Comparison of ENCODE assay signal across 27 mouse cellular contexts in the genomic region with DNA sequence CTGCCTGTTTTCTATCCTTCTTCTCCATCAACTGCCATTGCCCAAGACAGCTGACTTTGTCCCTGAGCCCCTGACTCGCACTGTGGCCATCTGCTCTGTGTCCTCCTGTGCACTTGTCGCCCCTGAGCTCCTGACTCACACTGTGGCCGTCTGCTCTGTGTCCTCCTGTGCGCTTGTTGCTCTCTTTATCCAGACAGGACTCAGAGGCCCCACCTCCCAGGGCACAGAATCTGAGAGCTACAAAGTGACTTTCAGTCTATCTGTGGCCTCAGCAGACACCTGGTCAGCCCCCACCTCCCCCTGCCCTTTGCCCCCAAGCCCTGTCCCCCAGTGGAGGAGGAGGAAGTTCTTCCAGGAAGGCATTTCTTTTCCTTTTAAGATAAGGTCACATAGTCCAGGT. TPM values are rescaled to one million over a fixed set of nuclear protein-coding genes. Genes with fewer than 3 reads are reported as not detected.
DNase-seq lines count a peak whose midpoint lies in the region; ATAC-seq and TF ChIP-seq lines count a peak whose summit lies in the region.
"Had no signal": no experiment of that assay in that cellular context is flagged by ENCODE, and none has a peak within 500 bp of the region (broad histone marks: within the 10 kb centered on the region; RNA-seq: fewer than 3 reads in every experiment).

No protein-coding gene starts in this region.

- H3K27me3 ChIP-seq in kidney, adult 2 months (replicated peaks; ENCODE audit: control insufficient read depth, insufficient read depth, low read length), result no peaks in the 10 kb centered on the region
- H3K27me3 ChIP-seq in kidney, embryonic 14.5 days (ENCODE audit: control insufficient read depth, insufficient read depth, low read length), result no peaks in the 10 kb centered on the region
- no peaks in the 10 kb centered on the region for H3K27me3 ChIP-seq in intestine, embryonic 15.5 days (replicated peaks)
- H3K27me3 ChIP-seq: embryonic facial prominence, embryonic 12.5 days; limb, embryonic 15.5 days; lung, embryonic 15.5 days; midbrain, embryonic 15.5 days had no signal

- no peak for TF ChIP-seq POLR2A in kidney, adult 2 months (IDR thresholded peaks at IDR 0.05; ENCODE audit: low read depth, low read length)

- no peak for TF ChIP-seq CTCF in kidney, adult 2 months (conservative IDR thresholded peaks at IDR 0.05; ENCODE audit: insufficient read depth, insufficient read length, low read depth, low read length)

- 57% methylated on average over 4 of the region's 4 CpGs for WGBS in kidney, adult 2 months
- 37% methylated on average over 4 of the region's 4 CpGs for WGBS in kidney, embryonic 14.5 days
- WGBS in intestine, embryonic 15.5 days, result 40% methylated on average over 4 of the region's 4 CpGs

- no peak overlapping the region for H3K9ac ChIP-seq in kidney, embryonic 14.5 days (ENCODE audit: low read depth, low read length)
- H3K9ac ChIP-seq in intestine, embryonic 15.5 days, result no peak overlapping the region
- H3K9ac ChIP-seq: embryonic facial prominence, embryonic 12.5 days; forebrain, embryonic 12.5 days; hindbrain, embryonic 12.5 days; limb, embryonic 15.5 days; liver, embryonic 14.5 days; lung, embryonic 15.5 days; midbrain, embryonic 15.5 days had no signal

- peak overlapping the region; percentile 39 for H3K27ac ChIP-seq in kidney, adult 2 months (ENCODE audit: insufficient read depth, low read depth, low read length)
- no peak overlapping the region for H3K27ac ChIP-seq in kidney, embryonic 14.5 days (ENCODE audit: low read depth, low read length)
- no peak overlapping the region for H3K27ac ChIP-seq in intestine, embryonic 15.5 days
- H3K27ac ChIP-seq: embryonic facial prominence, embryonic 12.5 days; forebrain, embryonic 12.5 days; hindbrain, embryonic 12.5 days; limb, embryonic 15.5 days; liver, embryonic 14.5 days; lung, embryonic 15.5 days; midbrain, embryonic 15.5 days had no signal

- no peak for ATAC-seq in kidney, embryonic 14.5 days (ENCODE audit: low FRiP score, low TSS enrichment)
- ATAC-seq in intestine, embryonic 15.5 days, result peak; percentile 72
- ATAC-seq in granulocyte monocyte progenitor cell, adult 5-6 weeks (replicated peaks; ENCODE audit: poor library complexity, severe bottlenecking), result no peak
- ATAC-seq: CD4-positive, CD25-positive, alpha-beta regulatory T cell, adult 4 months; midbrain, embryonic 15.5 days had no signal

- H3K4me3 ChIP-seq in kidney, adult 2 months (ENCODE audit: insufficient read depth, low read depth, low read length), result no peak overlapping the region
- no peak overlapping the region for H3K4me3 ChIP-seq in kidney, embryonic 14.5 days (ENCODE audit: low read length)
- H3K4me3 ChIP-seq in intestine, embryonic 15.5 days (replicated peaks), result no peak overlapping the region
- H3K4me3 ChIP-seq: embryonic facial prominence, embryonic 12.5 days; erythroblast, embryonic 14.5 days; forebrain, embryonic 12.5 days; hindbrain, embryonic 12.5 days; limb, embryonic 15.5 days; lung, embryonic 15.5 days; midbrain, embryonic 15.5 days had no signal

- peaks cover 10% of the 10 kb centered on the region for H3K4me1 ChIP-seq in kidney, adult 2 months (ENCODE audit: control insufficient read depth, insufficient read depth, low read length)
- no peaks in the 10 kb centered on the region for H3K4me1 ChIP-seq in kidney, embryonic 14.5 days (ENCODE audit: control insufficient read depth, insufficient read depth, low read length)
- H3K4me1 ChIP-seq in intestine, embryonic 15.5 days (replicated peaks), result peaks cover 2% of the 10 kb centered on the region; the same call in 1 of the 2 replicates
- H3K4me1 ChIP-seq: embryonic facial prominence, embryonic 12.5 days; forebrain, embryonic 12.5 days; hindbrain, embryonic 12.5 days; lung, embryonic 15.5 days; midbrain, embryonic 15.5 days had no signal

- DNase-seq in cerebellum, postnatal 10 days, result peak; percentile 50 to 66
- no peak for DNase-seq in cerebellum, adult 18-20 months
- peak; percentile 47 for DNase-seq in kidney, adult 2 months
- peak; percentile 91 for DNase-seq in yolk sac, embryonic 10.5 days (ENCODE audit: low spot score)
- DNase-seq: cerebellum, adult 9-10 months; gastrocnemius, postnatal 36 days; heart, postnatal 10 days; kidney, adult 8-10 months; left cerebral cortex, postnatal 4 days; lung, postnatal 4 days; thymus, adult 2 months; thymus, postnatal 4 days had no signal

- no peaks in the 10 kb centered on the region for H3K36me3 ChIP-seq in kidney, adult 2 months (ENCODE audit: control insufficient read depth, insufficient read depth, low read length)
- no peaks in the 10 kb centered on the region for H3K36me3 ChIP-seq in kidney, embryonic 14.5 days (ENCODE audit: control insufficient read depth, insufficient read depth, low read length)
- H3K36me3 ChIP-seq in intestine, embryonic 15.5 days, result no peaks in the 10 kb centered on the region
- H3K36me3 ChIP-seq: embryonic facial prominence, embryonic 12.5 days; forebrain, embryonic 12.5 days; hindbrain, embryonic 12.5 days; limb, embryonic 15.5 days; lung, embryonic 15.5 days; midbrain, embryonic 15.5 days had no signal

- no peak overlapping the region for H3K4me2 ChIP-seq in kidney, embryonic 14.5 days (replicated peaks; ENCODE audit: low read depth, low read length)
- H3K4me2 ChIP-seq in intestine, embryonic 15.5 days (replicated peaks), result no peak overlapping the region
- H3K4me2 ChIP-seq: embryonic facial prominence, embryonic 12.5 days; forebrain, embryonic 12.5 days; hindbrain, embryonic 12.5 days; limb, embryonic 15.5 days; lung, embryonic 15.5 days; midbrain, embryonic 15.5 days had no signal

- no peaks in the 10 kb centered on the region for H3K9me3 ChIP-seq in kidney, embryonic 14.5 days (ENCODE audit: control insufficient read depth, low read length)
- H3K9me3 ChIP-seq in intestine, embryonic 15.5 days, result no peaks in the 10 kb centered on the region
- H3K9me3 ChIP-seq: embryonic facial prominence, embryonic 12.5 days; forebrain, embryonic 12.5 days; hindbrain, embryonic 12.5 days; limb, embryonic 15.5 days; lung, embryonic 15.5 days; midbrain, embryonic 15.5 days had no signal

RNA-seq across cellular contexts. Expression of gene Aldh3b3, which starts 2.6 kb away (rescaled TPM):
- polyA plus RNA-seq in kidney, adult 2 months (2012; rRNA removed), result 4.7 and 9.2 TPM in 2 replicates
- not detected in 2 replicates for polyA plus RNA-seq in kidney, embryonic 14.5 days (2014; fragmentation: Nextera tagmentation; extraction: Ambion mirVana)
- not detected in 2 replicates for polyA plus RNA-seq in intestine, embryonic 15.5 days (2015; fragmentation: Nextera tagmentation; extraction: Ambion mirVana)
- not detected in 2 replicates for total RNA-seq in granulocyte monocyte progenitor cell, adult 5-6 weeks (2014; fragmentation: Nextera tagmentation)
- total RNA-seq in granulocyte monocyte progenitor cell, adult 5-6 weeks (2017), result not detected in 2 replicates
- total RNA-seq: gastrocnemius, adult 18-20 months; gastrocnemius, postnatal 36 days; layer of hippocampus, postnatal 10 days; left cerebral cortex, postnatal 4 days had no signal
- polyA plus RNA-seq: CD4-positive, CD25-positive, alpha-beta regulatory T cell, adult 4 months; embryonic facial prominence, embryonic 12.5 days; erythroblast, embryonic 14.5 days; forebrain, embryonic 12.5 days; hindbrain, embryonic 12.5 days; midbrain, embryonic 15.5 days; neural tube, embryonic 14.5 days had no signal

RNA-seq across cellular contexts. Expression of gene Aldh3b2, which starts 16.3 kb away (rescaled TPM):
- 2.6 and 3.9 TPM in 2 replicates for polyA plus RNA-seq in kidney, adult 2 months (2012; rRNA removed)
- 1.3 and 1.6 TPM in 2 replicates for polyA plus RNA-seq in kidney, embryonic 14.5 days (2014; fragmentation: Nextera tagmentation; extraction: Ambion mirVana)
- polyA plus RNA-seq in intestine, embryonic 15.5 days (2015; fragmentation: Nextera tagmentation; extraction: Ambion mirVana), result 0.78 and 0.84 TPM in 2 replicates
- total RNA-seq in granulocyte monocyte progenitor cell, adult 5-6 weeks (2014; fragmentation: Nextera tagmentation), result not detected in 2 replicates
- total RNA-seq in granulocyte monocyte progenitor cell, adult 5-6 weeks (2017), result 0.09 TPM in 1 of 2 replicates, not detected in the other
- polyA plus RNA-seq: CD4-positive, CD25-positive, alpha-beta regulatory T cell, adult 4 months had no signal

RNA-seq across cellular contexts. Expression of gene Unc93b1, which starts 20.8 kb away (rescaled TPM):
- polyA plus RNA-seq in kidney, adult 2 months (2012; rRNA removed), result 52.3 and 55.7 TPM in 2 replicates
- polyA plus RNA-seq in kidney, embryonic 14.5 days (2014; fragmentation: Nextera tagmentation; extraction: Ambion mirVana), result 7.0 and 12.4 TPM in 2 replicates
- polyA plus RNA-seq in intestine, embryonic 15.5 days (2015; fragmentation: Nextera tagmentation; extraction: Ambion mirVana), result 20.2 and 21.8 TPM in 2 replicates
- total RNA-seq in granulocyte monocyte progenitor cell, adult 5-6 weeks (2014; fragmentation: Nextera tagmentation), result 162 and 191 TPM in 2 replicates
- 205 and 220 TPM in 2 replicates for total RNA-seq in granulocyte monocyte progenitor cell, adult 5-6 weeks (2017)

RNA-seq across cellular contexts. Expression of gene Aldh3b1, which starts 26.2 kb away (rescaled TPM):
- 17.4 and 19.4 TPM in 2 replicates for polyA plus RNA-seq in kidney, adult 2 months (2012; rRNA removed)
- 2.8 and 3.0 TPM in 2 replicates for polyA plus RNA-seq in kidney, embryonic 14.5 days (2014; fragmentation: Nextera tagmentation; extraction: Ambion mirVana)
- polyA plus RNA-seq in intestine, embryonic 15.5 days (2015; fragmentation: Nextera tagmentation; extraction: Ambion mirVana), result 2.3 and 2.4 TPM in 2 replicates
- 5.9 and 8.4 TPM in 2 replicates for total RNA-seq in granulocyte monocyte progenitor cell, adult 5-6 weeks (2014; fragmentation: Nextera tagmentation)
- total RNA-seq in granulocyte monocyte progenitor cell, adult 5-6 weeks (2017), result 8.4 and 14.1 TPM in 2 replicates
- polyA plus RNA-seq: erythroblast, embryonic 14.5 days had no signal

RNA-seq across cellular contexts. Expression of gene Acy3, which starts 30.6 kb away (rescaled TPM):
- polyA plus RNA-seq in kidney, adult 2 months (2012; rRNA removed), result 1,670 and 2,218 TPM in 2 replicates
- polyA plus RNA-seq in kidney, embryonic 14.5 days (2014; fragmentation: Nextera tagmentation; extraction: Ambion mirVana), result 22.4 and 26.3 TPM in 2 replicates
- polyA plus RNA-seq in intestine, embryonic 15.5 days (2015; fragmentation: Nextera tagmentation; extraction: Ambion mirVana), result 12.8 and 14.2 TPM in 2 replicates
- total RNA-seq in granulocyte monocyte progenitor cell, adult 5-6 weeks (2014; fragmentation: Nextera tagmentation), result 4.1 and 6.4 TPM in 2 replicates
- 0.73 and 4.0 TPM in 2 replicates for total RNA-seq in granulocyte monocyte progenitor cell, adult 5-6 weeks (2017)
- polyA plus RNA-seq: erythroblast, embryonic 14.5 days had no signal

Comparison
In these comparisons a context has a peak if more than half of its experiments do, and no peak if none do; other contexts are left out.
1. DNase-seq: peak in cerebellum, postnatal 10 days (2 of 2), kidney, adult 2 months (single experiment) and yolk sac, embryonic 10.5 days (single experiment); none in cerebellum, adult 18-20 months (0 of 2).